Mouse (Mus musculus): ENCODE measurements around the gene Dhfr.

The Dhfr gene

GRCm38 (mm10) chr13:92387367-92387766 is 32.8 kb downstream of the Dhfr start:
- no peak for DNase-seq (ENCODE audit: low read depth in 2 of 2, low spot score in 2 of 2)

- no peak for DNase-seq (ENCODE audit: low read depth in 2 of 2, low spot score in 2 of 2)
Measured at GRCm38 (mm10) chr13:92393047-92393661, 38.6 kb downstream of the Dhfr start.

- DNase-seq (ENCODE audit: low read depth in 2 of 2, low spot score in 2 of 2), result no peak
Measured at GRCm38 (mm10) chr13:92398491-92399384, 44.2 kb downstream of the Dhfr start.

- no peak for DNase-seq (ENCODE audit: low read depth in 2 of 2, low spot score in 2 of 2)
Measured at GRCm38 (mm10) chr13:92402063-92402462, 47.5 kb downstream of the Dhfr start.

- DNase-seq (ENCODE audit: low read depth in 2 of 2, low spot score in 2 of 2), result no peak
Measured at GRCm38 (mm10) chr13:92403496-92403895, 49.0 kb downstream of the Dhfr start.

GRCm38 (mm10) chr13:92410486-92410885 is 56.0 kb downstream of the Dhfr start:
- DNase-seq (ENCODE audit: low read depth in 2 of 2, low spot score in 2 of 2), result no peak

GRCm38 (mm10) chr13:92419630-92420029 is 65.1 kb downstream of the Dhfr start:
- DNase-seq (ENCODE audit: low read depth in 2 of 2, low spot score in 2 of 2), result no peak

GRCm38 (mm10) chr13:92423711-92424110 is 69.2 kb downstream of the Dhfr start:
- no peak for DNase-seq (ENCODE audit: low read depth in 2 of 2, low spot score in 2 of 2)

GRCm38 (mm10) chr13:92425758-92426264 is 71.3 kb downstream of the Dhfr start, which contains the start of gene Ankrd34b:
TSS of gene Ankrd34b (plus strand) at chr13:92425896.
- no peak for DNase-seq (ENCODE audit: low read depth in 2 of 2, low spot score in 2 of 2)

- DNase-seq (ENCODE audit: low read depth in 2 of 2, low spot score in 2 of 2), result no peak
Measured at GRCm38 (mm10) chr13:92426294-92427051, 71.9 kb downstream of the Dhfr start.

- DNase-seq (ENCODE audit: low read depth in 2 of 2, low spot score in 2 of 2), result no peak
Measured at GRCm38 (mm10) chr13:92427351-92427855, 72.9 kb downstream of the Dhfr start.
